Mouse (Mus musculus) erythroblast, embryonic 14.5 days (primary cell): ENCODE data around the gene Pdik1l. TPM values are rescaled to one million over a fixed set of nuclear protein-coding genes. Genes with fewer than 3 reads are reported as not detected.

Source experiments
- H3K27me3 ChIP-seq: 2 replicates; pipeline ENCODE4 v1.6.1; 2012; ENCODE audit warnings: inconsistent platforms; ENCODE audit not compliant: control insufficient read depth
- H3K36me3 ChIP-seq: 2 replicates; pipeline ENCODE4 v1.6.1; 2012; ENCODE audit warnings: mild to moderate bottlenecking, inconsistent platforms; ENCODE audit not compliant: control insufficient read depth
- H3K4me1 ChIP-seq: 2 replicates; pipeline ENCODE4 v1.6.1; 2012; ENCODE audit warnings: inconsistent platforms; ENCODE audit not compliant: control insufficient read depth
- H3K4me3 ChIP-seq: replicated peaks from 2 replicates; pipeline ENCODE3; 2012; ENCODE audit warnings: moderate library complexity, mild to moderate bottlenecking, inconsistent platforms
- H3K9me3 ChIP-seq: 2 replicates; pipeline ENCODE4 v1.6.1; 2012; ENCODE audit warnings: low read length, inconsistent platforms, mixed read lengths; ENCODE audit not compliant: control insufficient read depth
- GATA1 ChIP-seq: IDR thresholded peaks from 2 replicates; pipeline ENCODE4 v1.6.1; 2012; ENCODE audit warnings: low read length, inconsistent platforms, mixed read lengths
- TAL1 ChIP-seq: IDR thresholded peaks from 3 replicates; pipeline ENCODE4 v1.6.1; 2012; ENCODE audit warnings: low read length, inconsistent platforms, mixed read lengths
- polyA plus RNA-seq: library from polyadenylated mRNA; stranded (reverse); fragments of >175 nt; gene quantifications from 2 replicates; pipeline ENCODE4 v1.2.3, GENCODE M21; 2012

The Pdik1l gene
- polyA plus RNA-seq, 1 experiment: 0.53 TPM

- Histone ChIP-seq H3K4me1 (peaks cover 32% of the 10 kb centered on the region), H3K36me3 (no peaks in the 10 kb centered on the region), H3K4me3 (no peak overlapping the region), H3K9me3 (peaks cover 3% of the 10 kb centered on the region; the same call in 1 of the 2 replicates), H3K27me3 (peaks cover 93% of the 10 kb centered on the region)
- TF ChIP-seq GATA1: no peak
- TF ChIP-seq TAL1: no peak
Observed at GRCm38 (mm10) chr4:134250116-134250929, 37.4 kb downstream of the Pdik1l start.

- TF ChIP-seq TAL1 (no peak), GATA1 (no peak)
- peaks cover 38% of the 10 kb centered on the region for H3K4me1 ChIP-seq
- H3K27me3 ChIP-seq: peaks cover 87% of the 10 kb centered on the region
- H3K4me3 ChIP-seq: no peak overlapping the region
- H3K9me3 ChIP-seq: peaks cover 3% of the 10 kb centered on the region; the same call in 1 of the 2 replicates
- no peaks in the 10 kb centered on the region for H3K36me3 ChIP-seq
Observed at GRCm38 (mm10) chr4:134249651-134250050, 38.0 kb downstream of the Pdik1l start.

GRCm38 (mm10) chr4:134246719-134247258 lies 40.9 kb downstream of the Pdik1l start, which contains the start of gene Gm30191:
Gm30191 (plus strand) TSS chr4:134246935.
- H3K36me3 ChIP-seq: peaks cover 7% of the 10 kb centered on the region
- H3K4me3 ChIP-seq: peak within 1 kb of the TSS; percentile 83
- TF ChIP-seq GATA1: no peak
- TF ChIP-seq TAL1: no peak
- peaks cover 42% of the 10 kb centered on the region for H3K4me1 ChIP-seq
- peaks cover 58% of the 10 kb centered on the region for H3K27me3 ChIP-seq
- peaks cover 3% of the 10 kb centered on the region; the same call in 1 of the 2 replicates for H3K9me3 ChIP-seq

DNA sequence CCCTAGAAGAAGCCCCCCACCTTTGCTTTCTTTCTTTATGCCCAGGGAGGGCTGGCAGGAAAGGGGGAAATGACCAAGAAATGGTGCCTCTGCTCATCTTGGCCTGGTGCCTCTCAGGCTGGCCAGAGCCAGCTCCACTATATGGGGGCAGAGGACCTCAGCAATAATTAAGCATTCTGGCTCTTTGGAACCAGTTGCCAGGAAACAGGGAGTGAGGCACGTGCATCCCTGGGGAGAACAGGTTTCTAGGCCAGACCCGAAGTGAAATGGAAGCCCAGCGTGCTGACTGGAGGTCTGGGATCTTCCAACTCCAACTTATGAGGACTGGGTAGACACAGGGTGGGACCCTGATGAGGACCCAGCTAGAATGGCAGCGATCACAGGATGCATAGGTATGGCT lies 41.4 kb downstream of the Pdik1l start:
- Histone ChIP-seq H3K9me3 (peaks cover 3% of the 10 kb centered on the region; the same call in 1 of the 2 replicates), H3K36me3 (peaks cover 7% of the 10 kb centered on the region), H3K4me3 (no peak overlapping the region), H3K4me1 (peaks cover 37% of the 10 kb centered on the region), H3K27me3 (peaks cover 53% of the 10 kb centered on the region)
- TF ChIP-seq GATA1 (no peak), TAL1 (no peak)

- H3K4me1 ChIP-seq: peaks cover 29% of the 10 kb centered on the region
- TF ChIP-seq TAL1 (no peak; the same call in 2 of the 3 replicates), GATA1 (no peak; the same call in 1 of the 2 replicates)
- H3K4me3 ChIP-seq: peak within 1 kb of the TSS; percentile 83
- H3K27me3 ChIP-seq: peaks cover 43% of the 10 kb centered on the region
- no peaks in the 10 kb centered on the region for H3K9me3 ChIP-seq
- H3K36me3 ChIP-seq: peaks cover 7% of the 10 kb centered on the region
Observed at GRCm38 (mm10) chr4:134245148-134245843, 42.4 kb downstream of the Pdik1l start, which contains the start of gene Zfp593. Zfp593 (minus strand) TSS chr4:134245592.

- peaks cover 30% of the 10 kb centered on the region for H3K27me3 ChIP-seq
- H3K36me3 ChIP-seq: peaks cover 7% of the 10 kb centered on the region
- TF ChIP-seq TAL1 (no peak), GATA1 (no peak)
- peak within 1 kb of the TSS; percentile 83 for H3K4me3 ChIP-seq
- no peaks in the 10 kb centered on the region for H3K9me3 ChIP-seq
- H3K4me1 ChIP-seq: peaks cover 25% of the 10 kb centered on the region
Observed at GRCm38 (mm10) chr4:134243516-134244250, 44.0 kb downstream of the Pdik1l start, which contains the start of gene E130218I03Rik. E130218I03Rik (plus strand) TSS chr4:134243662.

- H3K4me3 ChIP-seq: no peak overlapping the region
- H3K9me3 ChIP-seq: no peaks in the 10 kb centered on the region
- peaks cover 3% of the 10 kb centered on the region; the same call in 1 of the 2 replicates for H3K36me3 ChIP-seq
- TF ChIP-seq GATA1: no peak
- TF ChIP-seq TAL1: no peak
- peaks cover 15% of the 10 kb centered on the region for H3K4me1 ChIP-seq
- H3K27me3 ChIP-seq: peaks cover 29% of the 10 kb centered on the region
Observed at GRCm38 (mm10) chr4:134238686-134239085, 49.0 kb downstream of the Pdik1l start.

DNA sequence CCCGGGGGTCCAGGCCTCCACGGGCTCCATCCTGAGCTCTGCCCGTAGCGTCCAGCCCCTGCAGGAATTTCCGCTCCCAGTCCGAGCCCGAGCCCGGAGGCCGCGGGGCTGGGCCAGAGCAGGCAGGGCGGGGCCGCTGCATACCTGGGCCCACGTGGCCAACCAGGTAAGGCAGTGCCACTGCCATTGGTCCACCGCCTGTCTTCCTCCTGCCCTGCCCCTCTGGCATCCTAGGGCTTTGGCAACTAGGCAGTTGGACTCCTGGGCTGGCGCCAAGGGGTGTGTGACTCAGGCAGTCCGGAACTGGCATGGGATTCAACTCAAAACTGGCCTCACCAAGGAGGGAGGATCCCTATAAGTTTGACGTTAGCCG lies 49.4 kb downstream of the Pdik1l start, which contains the start of gene Cnksr1:
TSS of gene Cnksr1 (minus strand) at position 121 of the 373 bp plus-strand sequence.
- Histone ChIP-seq H3K27me3 (peaks cover 32% of the 10 kb centered on the region), H3K9me3 (no peaks in the 10 kb centered on the region), H3K4me1 (peaks cover 13% of the 10 kb centered on the region), H3K4me3 (no peak within 1 kb of the TSS), H3K36me3 (no peaks in the 10 kb centered on the region)
- TF ChIP-seq TAL1 (no peak), GATA1 (no peak)
